Mouse (Mus musculus) thymus, adult 2 months (tissue): Measurements from ENCODE around the gene Phf2.

Source experiments
- CTCF ChIP-seq: fragments of 200-500 bp; IDR thresholded peaks from 2 replicates; pipeline ENCODE4 v1.5.1; 2012; ENCODE audit warnings: mild to moderate bottlenecking, control low read depth, low read length, moderate library complexity, borderline replicate concordance; ENCODE audit not compliant: control insufficient read depth, poor library complexity, insufficient read depth; ENCODE audit errors: extremely low read depth
- POLR2A ChIP-seq: fragments of 200-500 bp; IDR thresholded peaks from 2 replicates; pipeline ENCODE4 v1.6.1; 2012; ENCODE audit warnings: mild to moderate bottlenecking, low read length, control low read depth, moderate library complexity; ENCODE audit not compliant: control insufficient read depth, poor library complexity, insufficient read depth; ENCODE audit errors: extremely low read depth

GRCm38 (mm10) chr13:48782727-48783725 lies 87.9 kb downstream of the Phf2 start:
- TF ChIP-seq CTCF (no peak), POLR2A (no peak)
